Mouse (Mus musculus): ENCODE data around the gene Trmt112.

Trmt112 gene

DNA sequence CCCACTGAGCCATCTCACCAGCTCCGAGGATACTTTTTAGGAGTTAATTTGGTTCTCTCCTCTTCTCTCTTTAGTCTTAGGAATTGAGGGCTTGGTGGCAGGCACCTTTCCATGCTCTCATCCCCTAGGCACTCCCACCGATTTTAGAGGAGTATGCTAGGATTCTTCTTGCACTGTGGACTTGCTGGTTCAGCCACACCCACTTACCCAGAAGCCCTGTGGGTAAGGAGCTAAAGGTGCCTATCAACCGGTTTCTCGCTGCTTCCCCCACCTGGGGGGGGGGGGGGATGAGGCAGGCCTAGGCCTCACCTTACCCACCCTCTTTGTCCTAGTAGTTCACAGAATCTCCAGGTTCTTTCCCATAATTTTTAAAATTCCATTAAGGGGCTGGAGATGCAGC, 38.2 kb downstream of the Trmt112 start:
- DNase-seq (ENCODE audit: low read depth, low spot score) = no peak

DNA sequence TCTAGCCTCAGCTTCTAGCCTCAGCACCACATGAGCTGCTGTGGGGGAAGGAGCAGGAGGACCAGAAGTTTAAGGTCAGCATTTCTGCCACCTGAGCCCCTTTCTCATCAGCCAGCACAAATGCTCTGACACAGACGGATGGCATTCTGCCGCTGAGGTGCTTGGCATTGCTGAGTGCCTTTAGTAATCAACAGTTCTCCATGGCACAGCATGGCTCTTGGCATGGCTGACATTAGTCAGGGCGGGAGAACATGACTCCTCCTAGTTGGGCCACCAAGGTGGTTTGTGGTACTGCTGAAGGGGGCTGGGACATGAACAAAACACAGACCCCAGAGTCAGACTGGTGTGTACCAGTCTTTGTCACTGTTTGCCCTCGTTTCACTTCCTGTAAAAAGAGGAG, 38.7 kb downstream of the Trmt112 start:
- DNase-seq (ENCODE audit: low read depth, low spot score) = no peak

DNA sequence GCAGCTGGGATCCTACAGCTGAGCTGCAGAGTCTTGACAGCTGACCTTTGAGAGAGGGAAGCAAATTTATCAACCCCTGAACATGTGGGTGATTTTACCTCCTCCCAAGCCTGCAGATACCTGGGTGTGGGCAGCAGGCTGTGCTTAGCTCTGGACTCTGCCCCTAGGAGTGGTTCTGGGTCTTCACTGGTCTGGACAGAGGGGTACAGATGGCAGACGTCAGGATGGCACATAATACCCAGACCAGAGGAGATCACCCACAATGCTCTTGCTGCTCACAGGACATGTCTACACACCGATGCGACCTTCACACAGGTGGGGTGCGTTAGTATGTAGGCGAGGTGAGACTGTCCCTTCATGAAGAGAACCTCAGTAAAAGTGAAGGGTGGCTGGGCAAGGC, 40.0 kb downstream of the Trmt112 start:
- no peak for DNase-seq (ENCODE audit: low read depth, low spot score)

DNA sequence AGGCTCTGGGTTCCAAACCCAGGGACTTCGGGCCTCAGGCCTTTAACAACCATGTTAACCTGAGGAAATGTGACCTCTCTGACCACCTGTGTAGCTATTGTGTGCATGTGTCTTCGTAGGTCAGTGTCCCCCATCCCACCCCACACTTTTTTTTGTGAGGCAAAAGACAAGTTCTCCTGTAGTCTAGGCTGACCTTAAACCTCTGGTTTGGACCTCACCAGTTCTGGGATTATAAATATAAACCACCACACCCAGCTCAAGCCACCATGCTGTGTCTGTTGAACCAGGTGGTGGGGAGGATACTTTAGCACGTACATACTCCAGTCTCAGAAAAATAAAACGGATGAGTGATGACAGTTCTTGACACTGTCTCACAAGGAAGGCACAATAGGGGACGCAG, 40.5 kb downstream of the Trmt112 start:
- DNase-seq (ENCODE audit: low read depth, low spot score) = no peak

DNA sequence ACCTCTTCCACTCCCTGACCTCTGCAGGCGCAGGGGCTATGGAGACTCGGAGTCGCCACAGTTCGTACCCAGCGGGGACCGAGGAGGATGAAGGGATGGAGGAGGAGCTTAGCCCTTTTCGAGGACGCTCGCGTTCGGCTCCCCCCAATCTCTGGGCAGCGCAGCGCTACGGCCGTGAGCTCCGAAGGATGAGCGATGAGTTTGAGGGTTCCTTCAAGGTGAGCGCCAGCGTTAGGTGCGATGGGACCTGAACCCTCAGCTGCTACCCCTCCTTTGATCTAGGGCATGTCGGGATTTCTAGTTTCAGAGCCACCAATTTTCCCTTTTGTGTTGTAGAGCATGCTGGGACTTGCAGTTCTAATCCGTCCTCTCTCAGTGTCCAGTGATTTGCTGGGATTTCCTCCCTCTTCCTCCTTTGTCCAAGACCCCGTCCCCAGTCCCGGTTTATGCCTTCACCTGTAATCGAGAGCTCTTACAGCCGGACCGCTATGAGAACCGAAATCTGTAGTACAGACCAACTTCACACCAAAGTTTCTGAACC, 41.2 kb downstream of the Trmt112 start:
- DNase-seq (ENCODE audit: low read depth, low spot score) = peak; percentile 66

DNA sequence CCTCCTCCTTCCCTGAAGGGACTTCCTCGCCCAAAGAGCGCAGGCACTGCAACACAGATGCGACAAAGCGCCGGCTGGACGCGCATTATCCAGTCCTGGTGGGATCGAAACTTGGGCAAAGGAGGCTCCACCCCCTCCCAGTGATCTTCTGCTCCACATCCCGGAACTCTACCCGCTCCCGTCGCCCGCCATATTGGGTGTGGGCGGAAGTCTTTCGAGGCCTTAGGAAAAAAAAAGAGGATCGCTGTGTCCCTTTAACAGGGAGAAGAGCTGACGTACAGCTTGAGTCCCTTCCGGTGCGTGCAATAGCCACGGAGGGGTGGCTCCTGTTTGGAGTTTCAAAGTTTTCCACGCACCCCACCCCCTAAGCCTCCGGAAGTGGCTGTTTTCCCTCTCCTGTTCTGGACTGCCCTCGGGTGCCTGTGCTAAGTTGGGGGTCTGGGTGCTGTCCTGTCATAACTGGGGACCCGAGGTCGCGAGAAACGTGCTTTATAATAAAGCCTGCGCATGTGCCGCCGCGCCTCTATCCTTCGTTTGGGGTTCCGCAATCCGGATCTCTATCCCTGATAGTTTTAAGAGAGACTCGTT, 42.0 kb downstream of the Trmt112 start:
- peak; percentile 86 for DNase-seq (ENCODE audit: low read depth, low spot score)

DNA sequence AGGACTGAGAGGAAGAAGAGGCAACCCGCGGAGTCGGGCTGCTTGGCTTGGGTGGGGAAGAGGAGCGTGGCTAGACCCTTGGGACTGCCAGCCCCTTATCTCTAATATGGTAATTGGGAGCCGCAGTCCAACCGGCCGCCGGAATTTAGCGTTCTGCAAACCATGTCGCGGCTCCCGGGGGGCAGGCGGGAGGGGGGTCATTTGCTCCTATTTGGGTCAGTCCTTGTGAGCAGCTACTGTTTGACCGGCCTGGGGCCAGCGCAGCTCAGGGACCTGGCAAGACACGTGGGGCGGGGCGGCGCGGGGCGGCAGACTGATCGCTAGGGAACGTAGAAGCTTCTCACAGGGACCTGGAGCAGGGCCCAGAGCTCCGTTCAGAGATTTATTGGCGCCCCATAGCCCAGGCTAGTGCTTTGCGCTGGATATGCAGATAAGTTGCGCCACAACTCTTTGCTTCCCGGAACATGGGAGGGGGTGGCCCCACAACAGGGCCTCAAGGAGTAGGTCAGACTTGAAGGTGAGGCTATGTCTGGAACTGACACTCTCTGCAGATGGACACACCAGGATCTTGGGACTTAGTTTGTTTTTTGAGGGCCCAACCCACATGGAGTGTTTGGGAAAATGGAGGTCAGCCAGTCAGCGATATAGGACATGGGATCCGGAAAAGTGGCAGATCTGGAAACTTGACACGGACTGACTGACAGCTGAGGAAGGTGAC, 42.7 kb downstream of the Trmt112 start:
- DNase-seq (ENCODE audit: low read depth, low spot score) = no peak

DNA sequence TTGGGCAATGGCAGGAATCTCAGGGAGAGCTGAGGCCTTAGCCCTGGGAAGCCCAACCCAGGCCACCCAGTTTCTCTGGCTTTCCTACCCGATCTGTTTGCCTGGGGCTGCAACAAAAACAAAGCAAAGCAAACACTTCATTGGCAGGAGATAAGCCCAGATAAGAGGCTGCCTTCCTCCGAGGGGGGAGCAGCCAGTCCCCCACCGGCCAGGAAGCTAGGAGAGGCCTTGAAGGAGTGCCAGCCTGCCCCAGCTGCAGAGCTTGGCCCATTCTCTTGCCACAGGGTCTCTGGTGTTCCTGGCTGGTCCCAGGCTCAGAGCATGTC, 43.2 kb downstream of the Trmt112 start:
- DNase-seq (ENCODE audit: low read depth, low spot score) = no peak

DNA sequence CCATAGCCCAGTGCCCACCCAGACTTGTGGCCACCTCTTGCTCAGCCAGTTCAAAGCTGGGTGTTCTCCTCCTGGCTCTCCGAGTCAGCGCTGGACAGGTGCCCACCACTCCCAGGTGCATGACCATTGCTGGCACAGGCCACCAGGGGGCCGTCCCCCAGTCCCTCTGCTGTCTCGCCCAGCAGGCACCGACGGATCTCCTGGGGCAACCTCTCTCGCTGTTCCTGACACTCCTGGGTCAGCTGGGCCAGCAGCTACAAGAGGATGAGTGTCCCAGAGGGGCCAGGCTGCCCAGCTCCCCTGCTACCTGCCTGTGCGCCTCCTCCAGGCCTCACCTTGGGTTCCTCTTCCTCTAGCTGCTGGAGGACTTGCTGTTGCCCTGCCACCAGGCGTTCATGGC, 44.5 kb downstream of the Trmt112 start:
- DNase-seq (ENCODE audit: low read depth, low spot score) = no peak

DNA sequence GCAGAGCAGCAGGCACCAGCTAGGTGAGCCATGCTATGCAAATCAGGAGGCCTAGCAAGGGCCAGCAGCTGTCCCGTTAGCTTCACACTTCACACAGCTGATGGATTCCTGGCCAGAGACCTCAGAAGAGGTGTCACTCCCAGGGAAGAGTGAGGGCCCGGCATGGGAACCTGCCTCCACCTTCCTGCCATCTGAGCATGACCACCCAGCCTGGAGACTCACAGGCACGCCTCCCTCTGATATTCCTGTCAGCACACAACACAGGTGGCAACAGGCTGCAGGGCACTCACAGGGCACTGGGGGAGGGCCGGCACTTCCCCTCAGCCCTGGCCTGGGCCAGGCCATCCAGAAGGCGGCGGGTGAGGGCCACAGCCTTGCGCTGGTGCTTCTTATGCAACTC, 45.9 kb downstream of the Trmt112 start:
- no peak for DNase-seq (ENCODE audit: low read depth, low spot score)

DNA sequence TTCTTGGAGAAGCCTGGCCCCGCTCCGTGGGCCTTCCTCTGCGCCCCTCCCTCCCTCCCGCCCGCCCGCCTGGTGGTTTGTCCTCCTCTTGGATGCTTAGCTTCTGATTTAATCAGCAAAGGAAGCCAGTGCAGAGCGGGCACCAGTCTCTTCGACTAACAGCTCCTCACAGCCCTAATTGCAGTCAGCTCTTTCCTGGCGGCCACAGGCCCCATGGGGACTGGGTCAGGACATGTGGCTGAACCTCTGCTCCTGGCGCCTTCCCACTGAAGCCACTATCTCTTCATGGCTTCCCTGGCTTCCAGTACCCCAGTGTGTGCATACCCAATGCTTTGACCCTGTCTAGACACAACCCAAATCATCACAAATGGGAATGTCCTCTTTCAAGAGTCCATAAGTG, 47.0 kb downstream of the Trmt112 start:
- no peak for DNase-seq (ENCODE audit: low read depth, low spot score)
